Mouse (Mus musculus) heart, adult 10 weeks (tissue): Measurements from ENCODE around the gene Gm3278. TPM values are rescaled to one million over a fixed set of nuclear protein-coding genes. Genes with fewer than 3 reads are reported as not detected.

ENCODE experiments used
- polyA plus RNA-seq: library from polyadenylated mRNA; stranded (reverse); fragments of 350-450 nt; fragmentation: Illumina TruSeq; extraction: RNeasy Lipid Tissue Mini Kit (QIAGEN cat#74804); gene quantifications from one replicate; pipeline ENCODE4 v1.2.3, GENCODE M21; 2014; ENCODE audit warnings: low read depth, low replicate concordance

The Gm3278 gene
- polyA plus RNA-seq, result not detected

GRCm38 (mm10) chr14:4892116-4892515 is at the start of gene Gm3278:
Gene Gm3278, plus strand, starts transcription at chr14:4892416.

GRCm38 (mm10) chr14:4855299-4855980 is 36.8 kb upstream of the Gm3278 start, which contains the start of gene Gm3264:
Gene Gm3264, plus strand, starts transcription at chr14:4855576.

Other genes with a start within 250 kb of the Gm3278 start
- not detected for gene Gm3239, start 228.2 kb upstream of the Gm3278 start, polyA plus RNA-seq
- not detected for gene Gm7876, start 183.2 kb upstream of the Gm3278 start, polyA plus RNA-seq
- not detected for gene Gm3252, start 165.6 kb upstream of the Gm3278 start, polyA plus RNA-seq
- not detected for gene Gm9602, start 116.1 kb upstream of the Gm3278 start, polyA plus RNA-seq
- not detected for gene Gm3269, start 54.3 kb upstream of the Gm3278 start, polyA plus RNA-seq
- not detected for gene Gm3264, start 36.8 kb upstream of the Gm3278 start, polyA plus RNA-seq
- not detected for gene Gm8297, start 91.5 kb downstream of the Gm3278 start, polyA plus RNA-seq
- not detected for gene Gm3298, start 123.5 kb downstream of the Gm3278 start, polyA plus RNA-seq
- not detected for gene 4930555G01Rik, start 158.2 kb downstream of the Gm3278 start, polyA plus RNA-seq
- gene Gm8281, start 178.6 kb downstream of the Gm3278 start, polyA plus RNA-seq, result 1.0 TPM
- gene Gm8279, start 239.1 kb downstream of the Gm3278 start, polyA plus RNA-seq, result not detected